Mouse (Mus musculus): Measurements from ENCODE around the gene Gm20388.

DNA sequence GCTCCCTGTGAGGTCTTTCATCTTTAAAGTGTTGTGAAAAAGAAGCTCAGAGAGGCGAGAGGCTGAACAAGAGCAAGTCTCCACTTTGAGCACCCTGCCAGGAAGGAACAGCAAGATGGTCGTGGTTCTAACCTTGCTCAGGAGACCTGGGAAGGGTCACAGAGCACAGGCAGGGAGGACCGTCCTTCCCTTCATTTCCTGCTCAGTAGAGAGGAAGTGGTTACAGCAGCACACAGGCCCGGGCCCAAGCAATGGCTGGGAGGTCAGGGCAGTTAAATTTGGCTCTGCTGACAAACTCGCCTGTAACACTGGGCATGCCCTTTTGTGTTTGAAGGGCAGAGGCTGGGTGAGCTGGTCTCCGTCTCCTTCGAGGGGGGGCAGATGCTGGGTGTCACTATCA is 914.0 kb downstream of the Gm20388 start:
- TF ChIP-seq POLR2A (IDR thresholded peaks at IDR 0.05; ENCODE audit: borderline replicate concordance, extremely low read depth, insufficient read depth, insufficient read length, poor library complexity, severe bottlenecking): no peak
- no peak for TF ChIP-seq CTCF (IDR thresholded peaks at IDR 0.05; ENCODE audit: borderline replicate concordance, extremely low read depth, insufficient read depth, insufficient read length)

Measured in brain, embryonic 14.5 days (tissue).